Mouse (Mus musculus): Measurements from ENCODE around the gene Rubcnl. TPM values are rescaled to one million over a fixed set of nuclear protein-coding genes. Genes with fewer than 3 reads are reported as not detected.

Gene Rubcnl
- polyA plus RNA-seq, 2 experiments, result 0.09 to 0.21 TPM

- H3K4me3 ChIP-seq (ENCODE audit: insufficient read depth in 1 of 2, low read depth in 2 of 2, low read length in 2 of 2), result no peak overlapping the region
- TF ChIP-seq CTCF (IDR thresholded peaks at IDR 0.05; ENCODE audit: low read depth) (no peak), EP300 (IDR thresholded peaks at IDR 0.05; ENCODE audit: low read depth) (no peak)
- WGBS (ENCODE audit: insufficient replicate concordance), result 65% methylated on average over 6 of the region's 6 CpGs
- no peak overlapping the region for H3K9ac ChIP-seq (replicated peaks)
- H3K4me1 ChIP-seq (replicated peaks; ENCODE audit: control insufficient read depth in 2 of 2, insufficient read depth in 2 of 2, low read length in 1 of 2), result no peaks in the 10 kb centered on the region; a peak in 1 of 4 replicates
- H3K27ac ChIP-seq, result no peak overlapping the region
- ATAC-seq (ENCODE audit: insufficient read depth) (no peak), DNase-seq (ENCODE audit: low read depth in 3 of 3, low spot score in 3 of 3) (no peak)
- H3K36me3 ChIP-seq (replicated peaks; ENCODE audit: control insufficient read depth, insufficient read depth, low read depth), result no peaks in the 10 kb centered on the region
- no peaks in the 10 kb centered on the region for H3K9me3 ChIP-seq (ENCODE audit: control insufficient read depth, low read length)
- no peaks in the 10 kb centered on the region for H3K27me3 ChIP-seq (ENCODE audit: control insufficient read depth, insufficient read depth, low read length)
- no peak overlapping the region for H3K4me2 ChIP-seq (ENCODE audit: low read depth)
These were observed 14.5 kb upstream of the Rubcnl start for GRCm38 (mm10) chr14:75001364-75001763.

- no peak overlapping the region for H3K27ac ChIP-seq
- H3K36me3 ChIP-seq (replicated peaks; ENCODE audit: control insufficient read depth, insufficient read depth, low read depth), result no peaks in the 10 kb centered on the region
- no peak overlapping the region for H3K4me3 ChIP-seq (ENCODE audit: insufficient read depth in 1 of 2, low read depth in 2 of 2, low read length in 2 of 2)
- ATAC-seq (ENCODE audit: insufficient read depth) (no peak), DNase-seq (ENCODE audit: low read depth in 3 of 3, low spot score in 3 of 3) (no peak)
- no peak overlapping the region for H3K4me2 ChIP-seq (ENCODE audit: low read depth)
- 63% methylated on average over 3 of the region's 3 CpGs for WGBS (ENCODE audit: insufficient replicate concordance)
- no peaks in the 10 kb centered on the region; a peak in 1 of 4 replicates for H3K4me1 ChIP-seq (replicated peaks; ENCODE audit: control insufficient read depth in 2 of 2, insufficient read depth in 2 of 2, low read length in 1 of 2)
- no peaks in the 10 kb centered on the region for H3K9me3 ChIP-seq (ENCODE audit: control insufficient read depth, low read length)
- TF ChIP-seq CTCF (IDR thresholded peaks at IDR 0.05; ENCODE audit: low read depth), result no peak
- no peak for TF ChIP-seq EP300 (IDR thresholded peaks at IDR 0.05; ENCODE audit: low read depth)
- H3K27me3 ChIP-seq (ENCODE audit: control insufficient read depth, insufficient read depth, low read length), result no peaks in the 10 kb centered on the region
- H3K9ac ChIP-seq (replicated peaks), result no peak overlapping the region
These were observed 12.5 kb upstream of the Rubcnl start for GRCm38 (mm10) chr14:75003356-75003755.

DNA sequence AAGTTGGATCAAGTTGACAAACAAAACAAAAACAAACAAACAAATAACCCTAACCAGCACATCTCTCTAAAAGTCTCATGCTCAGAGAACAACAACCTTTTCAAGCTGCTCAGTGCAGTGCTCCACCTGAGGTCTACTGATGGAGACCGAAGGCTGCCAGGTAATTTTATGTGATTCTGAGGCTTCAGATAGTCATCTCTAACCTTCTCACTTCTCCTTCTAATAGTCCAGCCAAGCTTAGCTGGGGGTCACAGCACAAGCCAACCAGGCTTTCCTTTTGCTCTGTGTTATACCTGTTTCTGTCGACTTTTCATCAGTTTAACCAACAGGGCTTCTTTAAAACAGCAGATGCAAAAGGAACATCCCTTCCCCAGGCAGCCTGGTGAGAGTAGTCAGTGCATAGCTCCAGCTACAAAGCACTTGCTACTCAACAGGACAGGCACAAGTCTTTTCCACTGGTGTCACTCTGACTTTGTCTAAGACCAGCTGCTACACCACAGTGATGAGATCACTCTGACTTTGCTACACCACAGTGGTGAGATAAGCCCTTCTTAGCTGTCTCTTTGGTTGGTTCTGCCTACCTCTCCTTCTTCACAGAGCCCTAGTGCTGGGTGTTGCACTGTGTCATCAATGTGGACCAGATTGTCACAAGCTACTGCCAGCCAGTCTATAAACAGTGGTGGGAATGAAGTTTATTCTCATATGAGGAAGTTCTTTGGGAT, 10.2 kb upstream of the Rubcnl start:
- H3K9me3 ChIP-seq (ENCODE audit: control insufficient read depth, low read length), result no peaks in the 10 kb centered on the region
- DNase-seq (ENCODE audit: low read depth in 3 of 3, low spot score in 3 of 3), result no peak
- 52% methylated on average over 2 of the region's 2 CpGs for WGBS (ENCODE audit: insufficient replicate concordance)
- H3K4me2 ChIP-seq (ENCODE audit: low read depth), result no peak overlapping the region
- ATAC-seq (ENCODE audit: insufficient read depth), result no peak
- no peak for TF ChIP-seq CTCF (IDR thresholded peaks at IDR 0.05; ENCODE audit: low read depth)
- no peak for TF ChIP-seq EP300 (IDR thresholded peaks at IDR 0.05; ENCODE audit: low read depth)
- no peaks in the 10 kb centered on the region for H3K27me3 ChIP-seq (ENCODE audit: control insufficient read depth, insufficient read depth, low read length)
- H3K36me3 ChIP-seq (replicated peaks; ENCODE audit: control insufficient read depth, insufficient read depth, low read depth), result no peaks in the 10 kb centered on the region
- no peak overlapping the region for H3K4me3 ChIP-seq (ENCODE audit: insufficient read depth in 1 of 2, low read depth in 2 of 2, low read length in 2 of 2)
- no peak overlapping the region for H3K9ac ChIP-seq (replicated peaks)
- H3K27ac ChIP-seq, result no peak overlapping the region
- H3K4me1 ChIP-seq (replicated peaks; ENCODE audit: control insufficient read depth in 2 of 2, insufficient read depth in 2 of 2, low read length in 1 of 2), result peaks cover 0 to 4% of the 10 kb centered on the region in 2 experiments; a peak in 3 of 4 replicates

DNA sequence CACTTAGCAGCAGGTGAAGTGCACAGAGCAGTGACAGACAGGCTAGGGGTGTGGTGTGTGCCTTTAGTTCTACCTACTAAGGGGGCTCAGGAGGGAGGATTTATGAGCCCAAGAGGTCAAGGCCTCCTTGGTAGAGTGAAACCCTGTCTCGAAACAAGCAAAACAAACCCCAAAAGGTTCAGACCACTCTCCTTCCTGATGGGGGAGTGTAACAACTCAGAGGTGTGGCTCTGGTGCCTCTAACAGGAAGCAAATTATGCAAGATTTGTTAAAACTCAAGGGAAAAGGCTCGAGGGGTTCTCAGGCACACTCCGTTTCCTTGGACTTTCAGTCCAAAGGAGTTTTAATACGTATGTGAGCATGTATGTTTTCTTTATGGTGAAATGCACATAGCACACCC, 5.5 kb upstream of the Rubcnl start:
- Histone ChIP-seq H3K27ac (no peak overlapping the region), H3K4me3 (ENCODE audit: insufficient read depth in 1 of 2, low read depth in 2 of 2, low read length in 2 of 2) (no peak overlapping the region), H3K36me3 (replicated peaks; ENCODE audit: control insufficient read depth, insufficient read depth, low read depth) (no peaks in the 10 kb centered on the region), H3K9ac (replicated peaks) (no peak overlapping the region), H3K27me3 (ENCODE audit: control insufficient read depth, insufficient read depth, low read length) (no peaks in the 10 kb centered on the region), H3K4me1 (replicated peaks; ENCODE audit: control insufficient read depth in 2 of 2, insufficient read depth in 2 of 2, low read length in 1 of 2) (peaks cover 2 to 10% of the 10 kb centered on the region in 2 experiments; a peak in 3 of 4 replicates), H3K4me2 (ENCODE audit: low read depth) (no peak overlapping the region), H3K9me3 (ENCODE audit: control insufficient read depth, low read length) (no peaks in the 10 kb centered on the region)
- ATAC-seq (ENCODE audit: insufficient read depth) (no peak), DNase-seq (ENCODE audit: low read depth in 3 of 3, low spot score in 3 of 3) (no peak)
- 25% methylated on average over 4 of the region's 4 CpGs for WGBS (ENCODE audit: insufficient replicate concordance)
- TF ChIP-seq EP300 (IDR thresholded peaks at IDR 0.05; ENCODE audit: low read depth) (no peak), CTCF (IDR thresholded peaks at IDR 0.05; ENCODE audit: low read depth) (no peak)

GRCm38 (mm10) chr14:75010986-75011655, 4.7 kb upstream of the Rubcnl start:
- Histone ChIP-seq H3K9me3 (ENCODE audit: control insufficient read depth, low read length) (no peaks in the 10 kb centered on the region), H3K9ac (replicated peaks) (no peak overlapping the region), H3K27ac (no peak overlapping the region), H3K4me2 (ENCODE audit: low read depth) (no peak overlapping the region), H3K4me1 (replicated peaks; ENCODE audit: control insufficient read depth in 2 of 2, insufficient read depth in 2 of 2, low read length in 1 of 2) (peaks cover 2 to 10% of the 10 kb centered on the region in 2 experiments; a peak in 3 of 4 replicates), H3K4me3 (ENCODE audit: insufficient read depth in 1 of 2, low read depth in 2 of 2, low read length in 2 of 2) (no peak overlapping the region), H3K27me3 (ENCODE audit: control insufficient read depth, insufficient read depth, low read length) (no peaks in the 10 kb centered on the region), H3K36me3 (replicated peaks; ENCODE audit: control insufficient read depth, insufficient read depth, low read depth) (no peaks in the 10 kb centered on the region)
- DNase-seq (ENCODE audit: low read depth in 3 of 3, low spot score in 3 of 3) (no peak), ATAC-seq (ENCODE audit: insufficient read depth) (peak; percentile 41; the same call in 1 of the 2 replicates)
- WGBS (ENCODE audit: insufficient replicate concordance), result 16% methylated on average over 8 of the region's 8 CpGs
- TF ChIP-seq EP300 (IDR thresholded peaks at IDR 0.05; ENCODE audit: low read depth) (no peak), CTCF (IDR thresholded peaks at IDR 0.05; ENCODE audit: low read depth) (0 out of 2 replicates have a peak, but pooled peaks have one; percentile 14)

All from liver, embryonic 14.5 days (tissue).